Mouse (Mus musculus) liver (tissue): ENCODE data around the gene Ndufaf1.
"Not testable (repeated sequence)": the region's sequence is repeated elsewhere in the genome, so short reads cannot be mapped to it uniquely, and the experiment has no call there.

Experiments used
- DNase-seq: peaks from one replicate; pipeline ENCODE4 v3.0.0-alpha.2; 2020; ENCODE audit warnings: mixed read lengths

The Ndufaf1 gene

GRCm38 (mm10) chr2:119662220-119663182, at the start of gene Ndufaf1:
Ndufaf1 (minus strand) TSS chr2:119662827.
- DNase-seq, result peak; percentile 81

GRCm38 (mm10) chr2:119710011-119710410, 47.4 kb upstream of the Ndufaf1 start:
- DNase-seq, result no peak

- no peak for DNase-seq
Measured at GRCm38 (mm10) chr2:119707676-119708075, 45.0 kb upstream of the Ndufaf1 start.

- no peak for DNase-seq
Measured at GRCm38 (mm10) chr2:119703171-119703570, 40.5 kb upstream of the Ndufaf1 start.

GRCm38 (mm10) chr2:119699962-119700361, 37.3 kb upstream of the Ndufaf1 start:
- DNase-seq, result no peak

GRCm38 (mm10) chr2:119698472-119698871, 35.8 kb upstream of the Ndufaf1 start:
- no peak for DNase-seq

- no peak for DNase-seq
Measured at GRCm38 (mm10) chr2:119696111-119696510, 33.5 kb upstream of the Ndufaf1 start.

- DNase-seq, result no peak
Measured at GRCm38 (mm10) chr2:119694826-119695225, 32.2 kb upstream of the Ndufaf1 start.

GRCm38 (mm10) chr2:119692003-119692701, 29.5 kb upstream of the Ndufaf1 start:
- no peak for DNase-seq

- DNase-seq, result no peak
Measured at GRCm38 (mm10) chr2:119683706-119684105, 21.1 kb upstream of the Ndufaf1 start.

- DNase-seq, result no peak
Measured at GRCm38 (mm10) chr2:119675831-119676230, 13.2 kb upstream of the Ndufaf1 start.

GRCm38 (mm10) chr2:119675215-119675784, 12.7 kb upstream of the Ndufaf1 start:
- peak; percentile 69 for DNase-seq

GRCm38 (mm10) chr2:119674525-119675214, 12.0 kb upstream of the Ndufaf1 start, which contains the start of gene Rtf1:
Rtf1 (plus strand) TSS chr2:119675068.
- DNase-seq, result peak; percentile 98

GRCm38 (mm10) chr2:119669010-119669409, 6.4 kb upstream of the Ndufaf1 start:
- DNase-seq, result peak; percentile 38

GRCm38 (mm10) chr2:119665744-119666143, 3.1 kb upstream of the Ndufaf1 start:
- not testable (repeated sequence) for DNase-seq

GRCm38 (mm10) chr2:119644254-119644653, 18.4 kb downstream of the Ndufaf1 start:
- DNase-seq, result no peak

GRCm38 (mm10) chr2:119641214-119641912, 21.3 kb downstream of the Ndufaf1 start:
- DNase-seq, result no peak

GRCm38 (mm10) chr2:119636781-119637180, 25.8 kb downstream of the Ndufaf1 start:
- no peak for DNase-seq

GRCm38 (mm10) chr2:119621302-119621701, 41.3 kb downstream of the Ndufaf1 start:
- no peak for DNase-seq

GRCm38 (mm10) chr2:119619002-119619401, 43.6 kb downstream of the Ndufaf1 start:
- DNase-seq, result not testable (repeated sequence)

GRCm38 (mm10) chr2:119618199-119618982, 44.2 kb downstream of the Ndufaf1 start, which contains the start of the genes Nusap1 and Oip5:
Nusap1 (plus strand) TSS chr2:119618298.
Oip5 (minus strand) TSS chr2:119618469.
- DNase-seq, result peak; percentile 97
